Mouse (Mus musculus) heart, embryonic 10.5 days (tissue): Measurements from ENCODE around the gene Mfsd2a. TPM values are rescaled to one million over a fixed set of nuclear protein-coding genes. Genes with fewer than 3 reads are reported as not detected.

Experiments
- DNase-seq: peaks from one replicate; pipeline ENCODE4 v3.0.0-alpha.2; 2017; ENCODE audit warnings: low spot score
- H3K27ac ChIP-seq: fragments of 300-500 bp; sonication (generic); 2 replicates; pipeline ENCODE4 v1.5.1; 2016; ENCODE audit warnings: mild to moderate bottlenecking
- H3K27me3 ChIP-seq: fragments of 300-500 bp; sonication (generic); 2 replicates; pipeline ENCODE4 v1.6.1; 2016; ENCODE audit warnings: mild to moderate bottlenecking; ENCODE audit not compliant: poor library complexity, insufficient read depth, severe bottlenecking
- H3K36me3 ChIP-seq: fragments of 300-500 bp; sonication (generic); 2 replicates; pipeline ENCODE4 v1.6.1; 2016; ENCODE audit warnings: mild to moderate bottlenecking, moderate library complexity
- H3K4me1 ChIP-seq: fragments of 300-500 bp; sonication (generic); 2 replicates; pipeline ENCODE4 v1.6.1; 2016; ENCODE audit warnings: mild to moderate bottlenecking
- H3K4me3 ChIP-seq: fragments of 300-500 bp; sonication (generic); 2 replicates; pipeline ENCODE4 v1.5.1; 2016; ENCODE audit warnings: mild to moderate bottlenecking, moderate library complexity
- H3K9me3 ChIP-seq: fragments of 300-500 bp; sonication (generic); 2 replicates; pipeline ENCODE4 v1.6.1; 2016; ENCODE audit warnings: mild to moderate bottlenecking, moderate library complexity
- WGBS: fragments of 180-500 bp; shearing (Covaris S2); methylation state at CpG from one replicate; pipeline ENCODE4 v1.1.7; 2016; 5-methylcytosine and 5-hydroxymethylcytosine counted together
- polyA plus RNA-seq: library from polyadenylated mRNA; unstranded; fragments of >200 nt; fragmentation: Nextera tagmentation; extraction: Ambion mirVana; gene quantifications from 2 replicates; pipeline ENCODE4 v1.2.1, GENCODE M21; 2016

Gene Mfsd2a
- polyA plus RNA-seq, 1 experiment from 2014 or later, result 2.0 TPM

DNA sequence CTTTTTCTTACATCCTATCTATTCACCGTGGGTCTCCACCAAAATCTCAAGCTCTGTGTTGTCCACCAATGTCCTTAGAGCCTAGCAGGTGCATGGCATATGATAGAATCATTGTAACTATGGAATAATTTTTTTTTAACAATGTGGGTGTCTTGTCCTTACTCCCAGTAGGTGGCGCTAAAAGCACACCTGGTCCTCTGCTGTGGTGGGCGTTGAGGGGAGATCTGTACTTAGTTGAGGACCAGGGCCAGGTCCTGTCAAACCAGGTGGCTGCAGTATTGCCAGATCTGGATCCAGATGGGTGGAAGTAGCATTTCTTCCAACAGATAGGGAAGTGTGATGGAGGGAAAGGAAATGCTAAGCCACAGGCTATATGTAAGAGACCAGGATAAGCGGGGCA, 16.6 kb downstream of the Mfsd2a start:
- WGBS, result 23% methylated on average over 4 of the region's 4 CpGs
- Histone ChIP-seq H3K9me3 (no peaks in the 10 kb centered on the region), H3K27ac (no peak overlapping the region), H3K36me3 (no peaks in the 10 kb centered on the region), H3K4me3 (no peak overlapping the region), H3K27me3 (no peaks in the 10 kb centered on the region), H3K4me1 (no peaks in the 10 kb centered on the region)
- no peak for DNase-seq

DNA sequence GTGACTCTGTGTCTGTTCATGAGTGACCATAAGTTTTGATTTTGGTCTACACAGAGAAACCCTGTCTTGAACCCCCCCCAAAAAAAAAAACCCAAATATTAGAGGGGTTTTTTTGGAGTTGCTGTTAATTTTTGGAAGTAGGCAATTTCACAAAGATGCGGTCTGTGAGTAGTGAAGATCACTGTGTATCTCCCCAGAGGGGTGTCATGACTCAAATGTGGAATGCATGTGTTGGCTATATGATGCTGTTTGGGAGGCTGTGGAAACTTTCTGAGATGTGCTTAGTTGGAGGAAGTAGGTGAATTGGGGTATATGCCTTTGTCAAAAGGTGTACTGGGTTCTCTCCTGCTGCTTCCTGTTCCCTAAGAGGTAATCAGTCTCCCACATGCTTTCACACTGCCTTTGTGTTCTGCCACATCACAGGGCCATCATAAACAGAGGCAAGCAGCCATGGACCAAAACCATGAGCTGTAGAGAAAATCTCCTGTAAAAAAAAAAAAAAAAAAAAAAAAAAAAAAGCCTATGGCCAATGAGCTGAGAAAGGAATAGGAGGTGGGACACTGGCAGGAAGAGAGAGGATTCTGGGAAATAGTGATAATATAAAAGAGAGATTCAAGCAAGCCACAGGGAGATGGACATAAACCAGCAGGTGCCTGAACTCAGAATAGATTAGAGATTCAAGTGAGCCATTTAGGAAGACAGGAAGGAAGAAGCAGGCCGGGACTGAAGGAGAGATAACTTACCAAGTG, 21.8 kb downstream of the Mfsd2a start:
- DNase-seq, result no peak
- WGBS, result 66% methylated on average over 2 of the region's 2 CpGs

DNA sequence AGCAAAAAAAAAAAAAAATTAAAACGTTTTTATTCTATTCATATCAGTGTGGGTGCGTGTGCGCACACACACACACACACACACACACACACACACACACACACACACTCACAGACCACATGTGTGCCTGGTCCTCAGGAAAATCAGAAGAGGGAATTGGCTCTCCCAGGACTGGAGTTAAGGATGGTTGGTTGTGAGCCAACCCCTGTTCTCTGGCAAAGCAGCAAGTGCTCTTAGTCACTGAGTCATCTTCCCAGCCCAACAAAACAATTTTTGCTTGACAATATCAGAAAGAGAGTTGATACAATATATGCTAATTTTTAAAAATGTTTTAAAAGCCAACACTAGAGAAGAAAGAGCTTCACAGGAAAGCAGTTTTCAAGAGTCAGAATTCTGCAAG, 23.5 kb downstream of the Mfsd2a start:
- no peak for DNase-seq
- Histone ChIP-seq H3K4me1 (no peaks in the 10 kb centered on the region), H3K27ac (no peak overlapping the region), H3K4me3 (no peak overlapping the region), H3K9me3 (no peaks in the 10 kb centered on the region), H3K36me3 (no peaks in the 10 kb centered on the region), H3K27me3 (no peaks in the 10 kb centered on the region)
- WGBS, result 88% methylated on average over 3 of the region's 3 CpGs

More for the DNA sequence above, 21.8 kb downstream of the Mfsd2a start:
- Histone ChIP-seq H3K27me3 (no peaks in the 10 kb centered on the region), H3K27ac (no peak overlapping the region), H3K36me3 (no peaks in the 10 kb centered on the region), H3K4me3 (no peak overlapping the region), H3K9me3 (no peaks in the 10 kb centered on the region), H3K4me1 (no peaks in the 10 kb centered on the region)

DNA sequence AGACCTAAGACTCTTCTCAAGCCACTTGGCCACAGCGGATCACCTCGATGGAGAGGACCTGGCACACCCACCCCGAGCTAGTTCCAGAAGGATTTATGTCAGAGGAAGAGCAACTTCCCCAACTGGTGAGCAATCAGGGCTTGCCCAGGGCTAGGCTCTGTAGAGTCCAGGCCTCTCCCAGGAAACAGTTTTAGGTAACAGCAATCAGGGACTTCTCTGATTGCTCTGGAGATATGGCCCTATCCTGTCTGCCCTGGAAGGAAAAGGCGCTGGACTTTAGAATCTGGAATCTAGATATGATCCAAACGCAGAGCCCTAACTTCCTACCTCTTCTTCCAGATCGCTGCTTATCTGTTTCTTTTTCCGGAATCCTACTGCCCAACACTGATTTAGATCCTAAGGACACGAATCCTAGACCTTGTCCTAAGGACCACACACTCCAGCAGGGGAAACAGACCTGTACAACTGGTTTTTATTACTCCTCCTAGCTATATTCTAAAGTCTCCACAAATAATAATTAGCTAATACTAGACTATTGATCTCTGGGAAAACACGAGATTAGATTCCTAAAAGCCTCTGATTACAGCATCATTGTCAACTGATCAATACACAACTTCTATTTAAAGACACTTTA, 25.4 kb downstream of the Mfsd2a start:
- no peaks in the 10 kb centered on the region for H3K4me1 ChIP-seq
- WGBS, result 74% methylated on average over 9 of the region's 9 CpGs
- H3K4me3 ChIP-seq, result no peak overlapping the region
- DNase-seq, result no peak
- no peak overlapping the region for H3K27ac ChIP-seq
- H3K9me3 ChIP-seq, result no peaks in the 10 kb centered on the region
- H3K36me3 ChIP-seq, result no peaks in the 10 kb centered on the region
- no peaks in the 10 kb centered on the region for H3K27me3 ChIP-seq

DNA sequence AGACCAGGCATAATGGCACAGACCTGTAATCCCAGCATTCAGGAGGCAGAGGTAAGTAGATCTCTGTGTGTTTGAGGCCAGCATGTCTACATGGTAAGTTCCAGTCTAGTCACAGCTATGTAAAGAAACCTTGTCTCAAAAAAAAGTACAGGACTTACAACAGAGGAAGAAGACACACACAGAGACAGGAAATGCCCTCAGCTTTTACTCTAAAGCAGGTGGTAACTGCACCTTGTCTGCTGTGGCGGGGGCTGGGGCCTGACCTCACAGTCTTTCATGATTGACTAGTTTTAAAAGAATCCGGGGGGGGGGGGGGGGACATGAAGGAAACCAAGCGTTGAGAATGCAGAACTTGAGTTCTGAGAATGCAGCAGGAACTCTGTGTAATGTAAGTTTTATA, 27.1 kb downstream of the Mfsd2a start:
- Histone ChIP-seq H3K4me3 (no peak overlapping the region), H3K9me3 (no peaks in the 10 kb centered on the region)
- 58% methylated on average over 3 of the region's 3 CpGs for WGBS

DNA sequence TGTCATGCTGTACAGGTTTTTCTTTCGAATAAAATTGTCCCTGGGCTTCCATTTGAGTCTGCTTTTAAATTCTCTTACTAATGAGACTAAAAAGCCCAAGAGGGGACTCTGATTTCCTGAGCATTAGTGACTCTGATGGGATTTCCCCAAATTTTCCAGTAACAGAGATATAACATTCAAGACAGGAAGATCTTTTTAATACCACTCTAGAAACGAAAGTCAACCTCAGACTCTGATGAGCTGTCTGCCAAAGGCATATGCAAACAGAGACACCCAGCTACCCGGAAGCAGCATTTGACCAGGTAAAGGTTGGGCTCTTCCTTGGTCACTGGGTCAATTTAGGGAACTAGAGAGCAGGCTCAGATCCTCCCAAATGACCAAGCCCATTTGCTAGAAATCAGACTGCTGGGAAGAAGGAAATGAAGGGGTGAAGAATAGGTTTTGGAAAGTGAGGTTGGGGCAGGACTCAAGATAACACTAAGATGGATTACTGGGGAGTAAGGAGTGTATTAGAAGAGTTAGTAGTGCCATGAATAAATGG, 27.9 kb downstream of the Mfsd2a start:
- DNase-seq, result no peak
- no peaks in the 10 kb centered on the region for H3K36me3 ChIP-seq
- H3K9me3 ChIP-seq, result no peaks in the 10 kb centered on the region
- H3K4me3 ChIP-seq, result no peak overlapping the region
- H3K27me3 ChIP-seq, result no peaks in the 10 kb centered on the region
- 65% methylated on average over 3 of the region's 3 CpGs for WGBS
- H3K27ac ChIP-seq, result no peak overlapping the region
- H3K4me1 ChIP-seq, result no peaks in the 10 kb centered on the region

More for the DNA sequence above, 27.1 kb downstream of the Mfsd2a start:
- DNase-seq, result no peak
- no peak overlapping the region for H3K27ac ChIP-seq
- H3K36me3 ChIP-seq, result no peaks in the 10 kb centered on the region
- no peaks in the 10 kb centered on the region for H3K4me1 ChIP-seq
- H3K27me3 ChIP-seq, result no peaks in the 10 kb centered on the region

DNA sequence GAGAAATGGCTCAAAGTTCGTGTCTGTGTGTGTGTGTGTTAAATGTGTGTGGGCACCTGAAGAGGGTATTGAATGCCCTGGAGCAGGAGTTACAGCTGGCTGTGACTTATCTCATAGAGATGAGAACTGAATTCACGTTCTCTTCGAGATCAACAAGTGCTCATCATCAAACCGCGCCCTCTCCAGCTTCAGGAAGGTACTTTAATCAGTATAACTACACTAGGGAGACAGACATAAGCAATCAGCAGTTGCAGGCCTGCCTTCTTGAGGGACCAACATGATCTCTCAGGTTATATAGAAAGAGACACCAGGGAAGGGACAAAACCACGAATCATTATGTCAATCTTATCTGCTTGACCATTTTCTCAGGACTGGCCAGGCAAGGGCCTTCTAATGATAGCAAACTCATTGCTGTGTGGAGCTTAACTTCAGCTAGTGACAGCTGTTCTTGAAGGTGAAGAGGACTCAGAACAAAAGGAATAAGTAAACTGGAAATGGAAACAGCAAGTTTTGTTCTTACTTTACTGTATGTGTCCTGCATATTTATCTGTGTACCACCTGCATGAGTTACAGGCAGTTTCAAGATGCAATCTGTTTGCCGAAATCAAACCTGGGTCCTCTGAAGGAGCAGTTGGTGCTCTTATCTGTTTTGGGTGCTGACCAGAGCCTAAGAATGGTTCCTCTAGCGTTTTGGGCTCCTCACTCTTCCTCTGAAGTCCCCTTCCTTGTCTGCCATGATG, 28.6 kb downstream of the Mfsd2a start:
- DNase-seq, result no peak
- no peaks in the 10 kb centered on the region for H3K4me1 ChIP-seq
- H3K4me3 ChIP-seq, result no peak overlapping the region
- no peaks in the 10 kb centered on the region for H3K36me3 ChIP-seq
- H3K27ac ChIP-seq, result no peak overlapping the region
- H3K27me3 ChIP-seq, result no peaks in the 10 kb centered on the region
- no peaks in the 10 kb centered on the region for H3K9me3 ChIP-seq
- 73% methylated on average over 8 of the region's 8 CpGs for WGBS

DNA sequence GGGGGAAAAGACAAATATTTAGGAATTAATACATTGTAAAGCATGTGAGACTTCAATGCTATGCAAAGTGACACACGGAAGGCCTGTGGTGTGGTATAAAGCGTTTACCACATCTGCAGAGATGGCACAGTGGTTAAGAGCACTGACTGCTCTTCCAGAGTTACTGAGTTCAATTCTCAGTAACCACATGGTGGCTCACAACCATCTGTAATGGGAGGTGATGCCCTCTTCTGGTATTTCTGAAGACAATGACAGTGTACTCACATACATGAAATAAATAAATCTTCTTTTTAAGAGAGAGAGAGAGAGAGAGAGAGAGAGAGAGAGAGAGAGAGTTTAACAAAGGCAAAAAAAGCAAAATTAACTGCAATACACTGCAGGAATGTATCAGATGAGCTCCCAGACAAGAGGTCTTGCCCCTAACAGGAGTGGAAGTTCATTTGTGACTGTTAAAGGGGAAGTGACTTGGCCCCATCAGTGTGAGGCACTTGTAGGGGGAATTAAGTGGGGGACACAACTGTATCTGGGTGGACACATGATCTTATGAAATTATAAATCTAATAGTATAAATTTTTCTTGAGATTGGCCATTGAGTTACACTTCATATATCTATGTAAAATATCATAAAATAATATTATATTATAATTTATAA, 29.9 kb downstream of the Mfsd2a start:
- 78% methylated on average over 2 of the region's 2 CpGs for WGBS
- no peak overlapping the region for H3K4me3 ChIP-seq
- no peaks in the 10 kb centered on the region for H3K4me1 ChIP-seq
- no peaks in the 10 kb centered on the region for H3K9me3 ChIP-seq
- no peaks in the 10 kb centered on the region for H3K36me3 ChIP-seq
- H3K27ac ChIP-seq, result no peak overlapping the region
- H3K27me3 ChIP-seq, result no peaks in the 10 kb centered on the region
- DNase-seq, result no peak

DNA sequence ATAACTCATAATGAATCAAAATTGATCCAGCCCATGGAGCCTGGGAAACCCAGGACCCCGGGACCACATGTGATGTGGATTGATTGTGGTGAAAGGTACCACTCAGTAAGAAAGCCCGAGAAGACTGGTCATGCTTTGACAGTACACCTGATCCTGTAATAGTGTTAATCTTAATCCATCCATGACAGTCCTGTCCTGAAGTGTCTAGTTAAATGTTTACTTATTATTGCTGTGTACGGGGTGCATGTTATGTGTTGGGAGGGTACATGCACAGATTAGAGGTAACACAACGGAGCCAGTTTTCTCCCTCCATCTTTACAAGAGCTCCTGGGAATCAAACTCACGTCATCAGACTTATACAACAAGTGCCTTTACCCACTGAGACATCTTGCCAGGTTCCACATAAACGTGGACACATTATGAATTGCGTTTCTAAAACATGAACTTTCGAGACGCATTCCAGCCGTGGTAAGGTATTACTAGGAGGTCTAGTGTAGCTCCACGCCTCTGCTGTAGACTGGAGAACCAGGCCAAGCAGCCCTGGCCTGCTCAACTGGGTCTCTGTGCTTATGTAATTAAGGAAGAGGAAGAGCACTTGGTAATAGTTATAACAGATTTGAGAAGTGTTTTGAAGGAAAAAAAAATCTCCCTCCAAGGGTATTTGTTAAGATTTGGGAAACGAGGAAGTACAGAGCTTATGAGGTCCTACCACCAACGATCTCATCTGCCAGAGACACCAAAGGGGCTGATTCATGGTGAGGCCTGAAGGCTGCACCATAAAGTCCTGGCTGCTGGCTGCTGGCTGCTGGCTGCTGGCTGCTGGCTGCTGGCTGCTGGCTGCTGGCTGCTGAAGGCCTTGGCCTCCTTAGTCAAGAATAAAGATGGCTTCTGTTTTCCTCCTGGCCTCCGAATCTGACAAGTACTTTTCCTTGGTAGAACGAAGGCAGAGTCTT, 37.3 kb downstream of the Mfsd2a start:
- Histone ChIP-seq H3K4me3 (no peak overlapping the region), H3K36me3 (no peaks in the 10 kb centered on the region), H3K9me3 (no peaks in the 10 kb centered on the region), H3K4me1 (no peaks in the 10 kb centered on the region), H3K27me3 (no peaks in the 10 kb centered on the region), H3K27ac (no peak overlapping the region)
- 80% methylated on average over 15 of the region's 15 CpGs for WGBS
- DNase-seq, result no peak

DNA sequence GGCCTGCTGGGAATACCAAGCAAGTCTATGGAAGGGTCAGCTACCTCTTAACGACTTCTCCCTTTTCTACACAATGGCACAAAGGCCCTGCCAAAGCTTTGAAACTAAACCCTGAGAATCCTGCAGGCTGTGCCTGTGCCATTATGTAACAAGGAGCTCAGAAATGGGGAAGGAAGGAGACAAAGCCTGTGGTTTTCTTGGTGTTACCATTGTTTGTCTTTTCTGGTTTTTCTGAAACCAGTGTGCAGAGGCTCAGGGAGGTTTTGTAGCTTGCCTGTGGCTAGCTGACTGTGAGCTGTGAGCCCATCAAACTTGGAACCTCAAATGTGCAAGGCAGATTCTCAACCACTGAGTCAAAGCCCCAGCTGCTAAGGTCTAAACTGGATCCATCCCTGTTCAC, 38.1 kb downstream of the Mfsd2a start:
- Histone ChIP-seq H3K36me3 (no peaks in the 10 kb centered on the region), H3K27ac (no peak overlapping the region), H3K27me3 (no peaks in the 10 kb centered on the region), H3K9me3 (no peaks in the 10 kb centered on the region), H3K4me1 (no peaks in the 10 kb centered on the region), H3K4me3 (no peak overlapping the region)
- WGBS, result 49% methylated on average over 1 of the region's 1 CpGs
- no peak for DNase-seq

DNA sequence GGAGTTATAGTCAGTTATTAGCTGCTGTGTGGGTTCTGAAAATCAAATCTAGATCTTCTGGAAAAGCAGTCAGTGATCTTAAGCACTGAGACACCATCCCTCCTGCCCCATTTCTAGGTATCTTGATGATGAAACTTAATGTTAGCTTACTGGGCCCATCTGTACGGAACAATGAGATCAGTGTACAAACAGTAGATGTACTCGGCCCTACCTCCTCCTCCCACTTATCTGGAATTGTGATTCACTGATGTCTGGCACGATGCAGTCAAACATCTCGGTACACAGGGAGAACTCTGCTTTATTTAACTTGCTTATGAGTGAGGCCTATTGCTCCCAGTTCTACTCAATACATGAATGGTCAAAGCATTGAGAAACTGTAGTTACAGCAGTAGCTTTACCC, 45.0 kb downstream of the Mfsd2a start:
- no peak for DNase-seq
- Histone ChIP-seq H3K4me3 (no peak overlapping the region), H3K27me3 (no peaks in the 10 kb centered on the region), H3K4me1 (no peaks in the 10 kb centered on the region), H3K9me3 (no peaks in the 10 kb centered on the region), H3K27ac (no peak overlapping the region), H3K36me3 (no peaks in the 10 kb centered on the region)
- WGBS, result 82% methylated on average over 4 of the region's 4 CpGs

DNA sequence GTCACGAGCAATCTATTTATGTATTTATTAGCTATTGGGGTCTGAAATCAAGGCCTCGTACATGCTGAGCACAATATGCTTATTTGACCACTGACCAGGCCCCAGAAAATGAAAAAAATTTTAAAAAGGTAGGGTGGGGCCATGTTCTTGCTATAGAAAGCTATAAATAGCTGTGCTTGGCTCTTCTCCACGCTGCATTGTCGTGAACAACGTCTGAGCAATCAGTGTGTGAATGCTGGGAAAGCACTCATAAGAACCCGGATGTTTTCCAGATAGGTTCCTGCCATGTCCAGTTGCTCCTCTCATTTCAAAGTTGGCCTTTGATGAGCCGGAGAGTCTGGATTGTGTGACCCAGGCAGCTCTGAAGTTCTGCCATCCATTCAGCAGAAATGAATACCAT, 46.8 kb downstream of the Mfsd2a start:
- H3K36me3 ChIP-seq, result no peaks in the 10 kb centered on the region
- H3K4me3 ChIP-seq, result no peak overlapping the region
- no peaks in the 10 kb centered on the region for H3K4me1 ChIP-seq
- H3K9me3 ChIP-seq, result 0 out of 2 replicates have a peak, but pooled peaks cover 3% of the 10 kb centered on the region
- no peak for DNase-seq
- no peak overlapping the region for H3K27ac ChIP-seq
- H3K27me3 ChIP-seq, result no peaks in the 10 kb centered on the region
- WGBS, result 60% methylated on average over 7 of the region's 7 CpGs
